Mouse (Mus musculus): ENCODE data around the gene Tmtc1.

DNA sequence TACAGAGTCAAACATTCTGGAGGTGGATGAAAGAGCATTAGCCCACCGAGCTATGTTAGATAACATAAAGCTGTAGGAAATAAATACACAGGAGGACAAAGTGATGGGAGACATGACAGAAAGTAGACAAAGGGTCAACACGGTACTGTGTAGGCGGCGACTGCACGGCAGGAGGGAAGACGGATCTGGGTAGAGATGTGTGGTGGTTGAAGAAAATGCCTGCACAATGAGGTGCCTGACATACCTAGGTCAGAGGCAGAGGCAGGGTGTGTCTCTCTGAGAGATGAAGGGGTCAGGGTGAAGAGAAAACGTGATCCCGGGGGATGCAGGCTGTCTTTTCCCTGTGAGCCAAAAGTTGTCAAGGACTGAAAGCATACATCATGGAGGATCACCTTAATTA is 185.1 kb downstream of the Tmtc1 start:
- TF ChIP-seq POLR2A (IDR thresholded peaks at IDR 0.05; ENCODE audit: borderline replicate concordance, low read depth, low read length) = no peak
- no peak for TF ChIP-seq CTCF (IDR thresholded peaks at IDR 0.05; ENCODE audit: low read depth, low read length)

All from bone marrow macrophage, adult 2 months (primary cell).